Mouse (Mus musculus): ENCODE measurements around the gene Esrrb.

The Esrrb gene

DNA sequence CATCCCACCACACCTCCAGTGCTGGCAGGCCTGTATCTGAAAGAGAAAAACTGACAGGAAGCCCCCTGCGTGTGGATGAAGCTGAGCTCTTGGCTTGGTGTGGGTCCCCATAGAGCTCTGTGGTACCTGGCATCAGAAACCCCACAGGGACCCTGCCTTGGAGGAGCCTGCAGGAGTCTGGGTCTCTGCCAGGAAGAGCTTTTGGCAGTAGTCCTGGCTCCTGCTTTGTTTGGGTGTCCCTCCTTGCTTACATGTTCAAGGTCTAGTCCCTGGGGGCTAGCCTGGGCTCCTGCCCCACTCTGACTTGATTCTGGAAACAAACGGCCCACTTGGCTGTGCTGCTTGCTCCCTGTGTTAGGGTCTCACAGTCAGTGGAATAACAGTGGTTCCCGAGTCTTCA, 130.6 kb downstream of the Esrrb start:
- ATAC-seq (ENCODE audit: insufficient number of reproducible peaks, low FRiP score, low TSS enrichment), result no peak

DNA sequence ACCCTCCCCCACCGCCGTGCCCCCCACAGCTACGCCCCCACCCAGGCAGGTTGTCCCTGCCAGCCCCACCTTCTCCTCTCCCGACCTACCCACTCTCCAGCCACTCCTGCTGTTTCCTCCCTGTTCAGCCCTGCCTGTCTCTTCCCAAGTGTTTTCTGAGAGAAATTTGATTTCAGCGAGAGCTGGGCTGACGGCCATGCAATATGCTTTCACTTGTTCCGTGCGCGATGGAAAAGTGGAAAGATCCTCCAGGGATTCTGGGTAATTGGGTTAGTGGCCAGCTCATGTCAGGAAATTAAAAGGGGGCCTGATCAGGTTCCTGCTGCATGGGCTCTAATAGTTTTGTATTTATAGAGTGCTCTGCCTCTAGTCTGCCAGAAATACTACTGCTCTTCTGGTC, 131.9 kb downstream of the Esrrb start:
- no peak for ATAC-seq (ENCODE audit: insufficient number of reproducible peaks, low FRiP score, low TSS enrichment)

- no peak for ATAC-seq (ENCODE audit: insufficient number of reproducible peaks, low FRiP score, low TSS enrichment)
These were observed 136.2 kb downstream of the Esrrb start for GRCm38 (mm10) chr12:86497126-86497525.

- no peak for ATAC-seq (ENCODE audit: insufficient number of reproducible peaks, low FRiP score, low TSS enrichment)
These were observed 137.8 kb downstream of the Esrrb start for GRCm38 (mm10) chr12:86498765-86499164.

DNA sequence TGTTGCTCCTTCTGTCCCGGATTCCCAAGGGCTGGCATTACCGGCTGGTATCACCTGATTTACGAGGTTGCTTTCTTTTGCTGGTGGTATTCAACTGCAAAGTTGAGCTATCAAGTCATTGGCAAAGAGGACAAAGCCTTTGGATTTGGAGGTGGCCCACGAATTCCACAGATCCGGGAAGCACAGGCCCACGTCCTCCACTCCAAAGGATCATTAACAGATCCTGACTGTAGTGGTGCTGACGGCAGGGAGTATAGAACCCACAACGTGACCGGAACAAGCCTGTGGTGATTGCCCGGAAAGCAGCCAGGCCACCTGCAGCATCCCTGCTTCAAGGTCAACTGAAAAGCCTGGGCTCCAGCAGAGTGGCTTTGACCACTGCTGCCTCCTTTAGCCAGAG, 140.8 kb downstream of the Esrrb start:
- ATAC-seq (ENCODE audit: insufficient number of reproducible peaks, low FRiP score, low TSS enrichment), result no peak

GRCm38 (mm10) chr12:86503921-86504320, 143.0 kb downstream of the Esrrb start:
- ATAC-seq (ENCODE audit: insufficient number of reproducible peaks, low FRiP score, low TSS enrichment), result no peak

DNA sequence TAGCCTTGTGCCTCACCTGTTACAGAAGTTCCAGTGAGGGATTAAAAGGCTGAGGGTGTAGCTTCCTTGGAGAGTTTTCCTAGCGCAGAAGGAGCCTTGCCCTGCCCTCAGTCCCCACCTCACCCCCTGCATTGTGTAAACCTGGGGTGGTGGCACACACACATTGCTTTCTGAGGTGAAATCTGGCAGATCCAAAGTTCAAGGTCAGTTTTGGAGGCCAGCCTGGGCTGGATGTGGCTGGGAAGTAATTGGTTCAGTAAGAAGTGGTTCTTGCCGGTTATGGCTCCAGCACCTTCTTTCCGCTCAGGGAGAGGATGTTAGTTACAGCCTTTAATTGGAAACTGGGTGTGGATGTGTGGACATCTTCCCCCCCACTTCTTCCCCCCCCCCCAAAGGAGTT, 143.4 kb downstream of the Esrrb start:
- no peak for ATAC-seq (ENCODE audit: insufficient number of reproducible peaks, low FRiP score, low TSS enrichment)

DNA sequence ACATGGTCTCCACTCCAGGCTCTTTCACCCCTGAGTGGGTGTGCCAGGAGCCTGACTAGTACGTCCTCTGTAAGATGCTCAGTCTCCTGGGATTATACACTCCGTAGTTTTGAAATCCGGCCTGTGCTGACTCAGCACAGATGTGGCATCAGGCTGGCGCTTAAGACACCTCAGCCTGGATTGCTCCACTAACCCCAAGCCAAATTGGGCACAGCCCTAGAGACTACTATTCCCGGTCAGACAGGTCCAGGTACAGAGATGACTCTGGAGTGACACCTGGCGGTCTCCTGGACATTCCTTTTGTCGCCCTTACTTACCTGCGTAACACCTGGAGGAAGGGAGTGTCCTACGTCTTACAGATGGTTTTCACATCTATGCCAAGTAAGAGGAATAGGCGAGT, 146.8 kb downstream of the Esrrb start:
- no peak for ATAC-seq (ENCODE audit: insufficient number of reproducible peaks, low FRiP score, low TSS enrichment)

GRCm38 (mm10) chr12:86508313-86508988, 147.5 kb downstream of the Esrrb start:
- ATAC-seq (ENCODE audit: insufficient number of reproducible peaks, low FRiP score, low TSS enrichment), result no peak

- no peak for ATAC-seq (ENCODE audit: insufficient number of reproducible peaks, low FRiP score, low TSS enrichment)
These were observed 148.7 kb downstream of the Esrrb start for GRCm38 (mm10) chr12:86509295-86510279.

DNA sequence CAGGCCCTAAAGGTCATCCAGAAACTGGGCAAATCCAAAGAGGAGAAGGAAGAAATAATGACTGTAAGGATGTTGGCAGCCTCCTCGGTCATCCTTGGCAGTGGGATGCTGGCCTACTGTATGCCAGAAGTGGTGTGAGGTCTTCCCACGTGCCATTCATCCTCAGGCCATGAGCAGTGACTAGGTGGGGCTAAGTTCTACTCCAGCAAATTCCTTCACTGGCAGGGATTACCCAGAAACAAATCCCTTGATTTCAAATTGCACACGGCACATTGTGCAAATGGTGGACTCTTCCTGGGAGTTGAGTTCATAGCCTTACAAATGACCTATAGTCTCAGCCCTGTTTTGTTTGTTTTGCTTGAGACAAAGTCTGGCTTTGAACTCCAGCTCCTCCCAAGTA, 151.4 kb downstream of the Esrrb start:
- ATAC-seq (ENCODE audit: insufficient number of reproducible peaks, low FRiP score, low TSS enrichment), result no peak

- ATAC-seq (ENCODE audit: insufficient number of reproducible peaks, low FRiP score, low TSS enrichment), result no peak
These were observed 152.7 kb downstream of the Esrrb start for GRCm38 (mm10) chr12:86513596-86513995.

DNA sequence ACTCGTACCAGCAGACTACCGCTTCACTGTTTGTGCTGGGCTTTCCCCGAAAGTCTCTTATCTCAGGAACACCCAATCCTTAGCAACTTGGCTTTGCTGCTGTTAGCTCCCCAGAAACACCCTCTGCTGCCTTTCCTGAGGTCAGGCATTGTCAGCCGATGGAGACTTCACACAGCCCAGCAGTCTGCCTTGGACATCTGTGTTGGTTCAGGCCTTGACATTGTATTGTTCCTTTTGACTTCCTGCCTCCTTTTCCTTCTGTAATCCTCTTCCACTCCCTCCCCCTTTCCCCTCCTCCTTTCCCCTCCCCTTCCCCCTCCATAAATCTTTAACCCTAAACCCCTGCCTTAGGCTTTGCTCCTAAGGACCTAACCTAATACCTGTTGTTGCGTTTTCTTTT, 155.7 kb downstream of the Esrrb start:
- no peak for ATAC-seq (ENCODE audit: insufficient number of reproducible peaks, low FRiP score, low TSS enrichment)

- no peak for ATAC-seq (ENCODE audit: insufficient number of reproducible peaks, low FRiP score, low TSS enrichment)
These were observed 156.8 kb downstream of the Esrrb start for GRCm38 (mm10) chr12:86517721-86518120.

DNA sequence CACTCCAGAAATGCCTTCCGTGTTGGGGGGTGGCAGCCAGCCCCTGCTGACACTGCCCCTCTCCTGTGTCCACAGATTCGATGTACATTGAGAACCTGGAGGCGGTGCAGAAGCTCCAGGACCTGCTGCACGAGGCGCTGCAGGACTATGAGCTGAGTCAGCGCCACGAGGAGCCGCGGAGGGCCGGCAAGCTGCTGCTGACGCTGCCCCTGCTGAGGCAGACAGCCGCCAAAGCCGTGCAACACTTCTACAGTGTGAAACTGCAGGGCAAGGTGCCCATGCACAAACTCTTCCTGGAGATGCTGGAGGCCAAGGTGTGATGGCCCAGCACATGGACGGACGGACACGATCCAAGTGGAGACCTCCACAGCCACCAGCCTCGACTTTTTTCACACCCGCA, 157.8 kb downstream of the Esrrb start:
- no peak for ATAC-seq (ENCODE audit: insufficient number of reproducible peaks, low FRiP score, low TSS enrichment)

DNA sequence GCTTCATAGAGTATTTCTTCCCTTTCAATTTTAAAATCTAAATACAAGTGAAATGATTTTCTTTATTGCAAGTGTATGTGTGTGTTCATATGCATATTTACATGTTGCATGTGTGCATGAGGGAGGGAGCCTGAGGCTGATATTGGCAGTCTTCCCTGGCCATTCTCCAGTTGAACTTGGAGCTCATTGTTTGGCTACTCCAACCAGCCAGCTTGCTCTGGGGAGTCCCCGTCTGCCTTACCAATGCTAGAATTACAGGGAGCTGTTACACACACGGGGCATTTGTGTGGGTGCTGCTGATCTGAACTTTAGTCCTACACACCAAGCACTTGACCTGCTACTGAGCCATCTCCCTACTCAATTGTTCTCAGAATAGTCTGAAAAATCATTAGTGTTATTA, 173.4 kb downstream of the Esrrb start:
- no peak for ATAC-seq (ENCODE audit: insufficient number of reproducible peaks, low FRiP score, low TSS enrichment)

- no peak for ATAC-seq (ENCODE audit: insufficient number of reproducible peaks, low FRiP score, low TSS enrichment)
These were observed 176.9 kb downstream of the Esrrb start for GRCm38 (mm10) chr12:86537799-86538198.

- no peak for ATAC-seq (ENCODE audit: insufficient number of reproducible peaks, low FRiP score, low TSS enrichment)
These were observed 177.8 kb downstream of the Esrrb start for GRCm38 (mm10) chr12:86538711-86539110.

DNA sequence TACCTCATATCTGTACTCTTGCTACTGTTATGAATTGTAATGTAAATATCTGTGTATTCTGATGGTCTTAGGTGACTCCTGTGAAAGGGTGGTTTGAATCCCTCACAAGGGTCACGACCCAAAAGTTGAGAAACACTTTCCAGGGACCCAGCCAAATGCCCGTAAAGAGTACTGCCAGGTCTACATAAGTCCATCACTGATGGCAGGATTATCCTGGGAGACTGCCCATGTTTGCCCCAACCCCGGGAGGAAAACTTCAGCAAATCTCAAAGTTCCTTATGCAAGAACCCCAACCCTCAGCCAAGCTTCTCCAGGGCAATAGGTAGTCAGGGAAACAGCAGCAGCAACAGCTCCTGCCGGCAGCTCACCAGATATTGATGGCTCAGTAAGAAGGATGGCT, 178.6 kb downstream of the Esrrb start:
- ATAC-seq (ENCODE audit: insufficient number of reproducible peaks, low FRiP score, low TSS enrichment), result no peak

DNA sequence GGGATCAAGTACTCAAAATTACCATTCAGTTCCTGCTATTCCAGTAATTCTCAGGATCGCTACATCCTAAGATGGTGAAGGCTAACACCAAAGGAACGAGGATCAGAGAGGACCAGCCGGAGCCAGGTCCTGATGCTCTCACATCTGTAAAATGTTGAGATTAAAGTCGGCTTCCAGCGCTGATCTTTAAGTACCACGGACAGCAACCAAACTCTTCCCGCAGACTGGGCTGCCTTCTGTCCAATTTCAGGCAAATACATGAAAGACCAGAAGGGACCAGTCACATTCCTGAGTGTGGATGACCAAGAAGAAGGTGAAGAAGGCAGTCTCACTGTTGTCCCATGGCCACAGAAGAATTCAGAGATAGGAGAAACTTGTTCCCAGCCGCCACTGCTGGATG, 186.9 kb downstream of the Esrrb start:
- no peak for ATAC-seq (ENCODE audit: insufficient number of reproducible peaks, low FRiP score, low TSS enrichment)

GRCm38 (mm10) chr12:86553037-86553436, 192.1 kb downstream of the Esrrb start:
- ATAC-seq (ENCODE audit: insufficient number of reproducible peaks, low FRiP score, low TSS enrichment), result no peak
